Mouse (Mus musculus) left cerebral cortex, postnatal 10 days (tissue): Measurements from ENCODE around the gene Ddx4. TPM values are rescaled to one million over a fixed set of nuclear protein-coding genes. Genes with fewer than 3 reads are reported as not detected.
"Not testable (repeated sequence)": the region's sequence is repeated elsewhere in the genome, so short reads cannot be mapped to it uniquely, and the experiment has no call there.

ENCODE experiments used
- DNase-seq, 2 experiments: peaks; one replicate each; pipeline ENCODE4 v3.0.0; 2021 to 2022; ENCODE audit warnings: low spot score in 2 of 2, mixed read lengths in 1 of 2; ENCODE audit errors: extremely low spot score in 1 of 2
- intact Hi-C: fragments of 180-260 bp; cut with DNase I; formaldehyde crosslinking; loops from one replicate; pipeline ENCODE4 v1.15.1; 2025
- total RNA-seq, 2 experiments: library from RNA; stranded (reverse); gene quantifications; 2 replicates each; pipeline ENCODE4 v1.2.3; 2021

The Ddx4 gene
- total RNA-seq, 2 experiments from 2014 or later = 0.83 to 0.97 TPM

- DNase-seq = peak; percentile 100
- intact Hi-C loops = not testable (repeated sequence)
These were observed 74.2 kb downstream of the Ddx4 start for GRCm38 (mm10) chr13:112578041-112578440.

GRCm38 (mm10) chr13:112573800-112574199 is 78.5 kb downstream of the Ddx4 start:
- intact Hi-C loops = no loop called here
- DNase-seq = no peak

DNA sequence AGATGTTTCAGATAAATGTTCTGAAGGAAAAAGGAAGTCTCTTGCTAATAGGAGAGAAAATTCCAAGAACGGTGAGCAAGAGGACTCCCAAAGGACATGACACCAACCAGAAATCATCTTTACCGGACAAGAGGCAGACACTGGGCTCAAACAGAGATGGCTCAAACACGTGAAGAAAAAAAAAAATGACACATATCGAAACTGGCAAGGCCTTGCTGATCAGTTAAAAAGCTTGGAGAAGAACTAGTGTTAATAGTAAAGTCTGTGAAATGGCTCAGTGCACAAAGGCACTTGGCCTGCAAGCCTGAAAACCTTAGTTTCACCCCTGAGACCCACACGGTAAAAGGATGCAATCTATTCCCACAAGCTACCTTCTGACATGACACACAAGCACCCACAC is 81.5 kb downstream of the Ddx4 start:
- intact Hi-C loops = no loop called here
- DNase-seq = no peak

DNA sequence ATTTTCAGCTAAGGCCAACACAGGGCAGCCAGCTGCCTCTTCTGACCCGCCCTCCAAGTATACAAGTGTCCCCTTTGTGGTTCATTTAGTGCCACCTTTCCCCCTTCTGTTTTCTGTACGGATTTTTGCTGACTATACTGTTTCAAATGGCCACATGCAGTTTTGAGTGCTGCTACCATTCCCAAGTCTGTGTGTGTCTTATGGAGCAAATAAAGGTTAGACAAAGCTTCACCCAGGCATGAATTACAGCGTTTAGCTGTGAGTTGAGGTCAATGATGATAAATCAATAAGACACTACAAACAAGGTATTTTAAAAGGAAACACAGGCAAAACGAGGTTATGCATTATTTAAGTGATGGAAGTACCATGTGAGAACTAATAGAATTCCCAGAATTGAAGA is 82.7 kb downstream of the Ddx4 start:
- intact Hi-C loops = no loop called here
- no peak for DNase-seq

DNA sequence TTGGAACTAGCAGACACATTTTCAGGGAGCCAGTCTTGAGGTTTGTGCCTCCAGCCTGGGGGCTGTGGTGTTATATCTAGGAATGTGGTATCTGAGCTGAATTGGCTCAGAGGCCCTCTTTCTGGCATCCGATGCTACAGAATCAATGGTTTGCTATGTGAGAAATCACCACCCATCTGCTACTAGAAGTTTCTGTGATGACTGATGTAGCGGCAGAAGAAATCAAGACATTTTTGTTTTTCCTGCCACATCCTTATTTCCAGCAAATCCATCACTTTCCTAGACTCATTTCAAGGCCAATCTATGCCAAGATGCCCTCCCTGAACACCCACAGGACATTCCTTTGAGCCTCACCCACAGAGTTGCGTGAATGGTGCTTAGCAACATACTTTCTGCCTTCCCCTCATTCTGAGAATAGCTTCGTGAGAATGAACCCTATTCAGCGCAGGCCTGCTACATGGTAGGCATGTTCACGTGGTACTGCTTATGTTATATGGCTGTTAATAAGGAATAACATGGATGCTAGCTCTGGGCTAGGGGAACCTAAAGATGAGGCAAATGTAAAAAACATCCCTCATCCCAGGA is 91.6 kb downstream of the Ddx4 start:
- DNase-seq = peak in 1 of 2 experiments; percentile 16
- intact Hi-C loops = no loop called here

GRCm38 (mm10) chr13:112556501-112556900 is 95.8 kb downstream of the Ddx4 start:
- DNase-seq = no peak
- intact Hi-C loops = no loop called here

- no peak for DNase-seq
- intact Hi-C loops = no loop called here
These were observed 99.0 kb downstream of the Ddx4 start for GRCm38 (mm10) chr13:112553304-112553703.

DNA sequence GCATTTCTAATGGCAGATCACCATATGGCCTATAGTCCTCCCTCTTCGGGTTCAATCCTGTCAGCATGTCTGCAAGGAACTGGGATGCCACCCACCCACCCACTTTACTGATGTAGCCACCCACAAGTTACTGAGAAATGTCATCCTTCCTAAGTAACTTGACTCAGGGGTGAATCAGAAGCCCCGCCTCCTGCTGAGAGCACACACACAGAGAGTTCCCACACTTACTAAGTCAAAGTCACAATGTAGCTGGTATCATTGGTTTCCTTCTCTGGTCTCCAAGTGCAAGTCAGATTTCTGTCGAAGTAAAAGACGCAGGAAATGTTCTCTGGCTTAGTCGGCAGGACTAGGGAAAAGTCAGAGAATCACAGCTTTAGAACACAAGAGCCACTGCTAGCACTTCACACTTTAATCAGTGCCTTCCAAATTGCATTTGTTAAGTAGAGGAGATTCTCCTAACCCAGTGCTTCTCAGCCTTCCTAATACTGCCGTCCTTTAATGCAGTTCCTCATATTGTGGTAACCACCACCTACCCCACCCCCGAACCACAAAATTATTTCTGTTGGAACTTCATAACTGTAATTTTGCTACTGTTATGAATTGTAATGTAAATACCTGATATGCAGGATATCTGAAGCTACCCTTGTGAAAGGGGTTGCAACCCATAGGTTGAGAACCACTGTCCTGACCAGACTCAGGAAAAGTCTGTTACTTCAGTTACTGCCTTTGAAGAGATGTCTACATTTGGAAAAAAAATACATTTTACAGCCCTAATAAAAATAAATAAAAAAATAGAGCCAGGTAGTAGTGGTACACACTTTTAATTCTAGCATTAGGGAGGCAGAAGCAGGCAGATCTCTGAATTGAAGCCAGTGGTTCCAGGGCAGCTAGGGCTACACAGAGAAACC is 100.4 kb downstream of the Ddx4 start:
- no peak for DNase-seq
- intact Hi-C loops = no loop called here

Other genes with a start within 250 kb of the Ddx4 start
- gene Il6st, start 188.4 kb downstream of the Ddx4 start, total RNA-seq = 10 to 100 TPM; 76.1 to 84.1 TPM
- gene Il31ra, start 58.1 kb downstream of the Ddx4 start, total RNA-seq = under 1 TPM; 0.17 to 0.26 TPM
- gene Slc38a9, start 8.3 kb upstream of the Ddx4 start, total RNA-seq = 10 to 100 TPM; 16.3 to 18.8 TPM
- 10 to 100 TPM; 30.0 to 30.1 TPM for gene Plpp1, start 148.3 kb upstream of the Ddx4 start, total RNA-seq